In genomic region chr19:5637069-5638047, GRCm38 (mm10) we compare ENCODE assay signal across 8 mouse cellular contexts. TPM values are rescaled to one million over a fixed set of nuclear protein-coding genes. Genes with fewer than 3 reads are reported as not detected.
DNase-seq lines count a peak whose midpoint lies in the region; ATAC-seq lines count a peak whose summit lies in the region.

TSS of gene Rela (plus strand) at chr19:5637483.

- WGBS in intestine, embryonic 14.5 days: under 1% methylated on average over 98 of the region's 109 CpGs

- peaks cover 36% of the 10 kb centered on the region for H3K36me3 ChIP-seq in intestine, embryonic 14.5 days (ENCODE audit: control insufficient read depth, insufficient read depth, low read length)

- H3K4me3 ChIP-seq in intestine, embryonic 14.5 days (ENCODE audit: low read depth, low read length): peak within 1 kb of the TSS; percentile 74

- H3K9ac ChIP-seq in intestine, embryonic 14.5 days (ENCODE audit: low read length): peak within 1 kb of the TSS; percentile 88

- no peaks in the 10 kb centered on the region for H3K9me3 ChIP-seq in intestine, embryonic 14.5 days (ENCODE audit: control insufficient read depth, low read length)

- H3K4me1 ChIP-seq in intestine, embryonic 14.5 days (replicated peaks; ENCODE audit: control insufficient read depth, insufficient read depth, low read length): peaks cover 22% of the 10 kb centered on the region

- peak; percentile 96 to 99 for DNase-seq in adrenal gland, adult (ENCODE audit: inconsistent age in 2 of 2, low spot score in 1 of 2)
- DNase-seq in embryo, embryonic 10.5 days (ENCODE audit: low spot score): peak; percentile 87
- peak; percentile 91 for DNase-seq in gastrocnemius, postnatal 25 days
- peak; percentile 89 for DNase-seq in intestine, embryonic 14.5 days (ENCODE audit: low spot score)
- DNase-seq in left cerebral cortex, postnatal 14 days (ENCODE audit: low spot score in 2 of 2): peak; percentile 82 to 88
- peak; percentile 82 for DNase-seq in mesoderm, embryonic 11.5 days (ENCODE audit: low read depth, low spot score)
- peak; percentile 77 to 80 for DNase-seq in right cerebral cortex, postnatal 36 days (ENCODE audit: low spot score in 2 of 2)
- DNase-seq in yolk sac, embryonic 10.5 days (ENCODE audit: low spot score): peak; percentile 84

- ATAC-seq in intestine, embryonic 14.5 days (replicated peaks; ENCODE audit: low FRiP score, low TSS enrichment, low read depth): peak; percentile 78

- H3K27ac ChIP-seq in intestine, embryonic 14.5 days (ENCODE audit: low read depth): peak within 1 kb of the TSS; percentile 88

- peak within 1 kb of the TSS; percentile 85 for H3K4me2 ChIP-seq in intestine, embryonic 14.5 days (ENCODE audit: low read length)

- intact Hi-C loops in left cerebral cortex, postnatal 14 days (cut with DNase I): no loop called here

- H3K27me3 ChIP-seq in intestine, embryonic 14.5 days (replicated peaks; ENCODE audit: control insufficient read depth, insufficient read depth, low read length): no peaks in the 10 kb centered on the region

RNA-seq across cellular contexts. Expression of gene Rela, which starts in this region (rescaled TPM):
- 10 to 100 TPM; 12.5 to 13.7 TPM for total RNA-seq in gastrocnemius, postnatal 25 days (2021)
- 46.7 and 51.2 TPM in 2 replicates for polyA plus RNA-seq in intestine, embryonic 14.5 days (2014; fragmentation: Nextera tagmentation; extraction: Ambion mirVana)
- total RNA-seq in left cerebral cortex, postnatal 14 days (2021): 10 to 100 TPM; 22.0 to 23.9 TPM

Comparison
In these comparisons a context has a peak if more than half of its experiments do, and no peak if none do; other contexts are left out.
1. Peak in every context shown above with its lines: DNase-seq, ATAC-seq, H3K4me3 ChIP-seq and H3K27ac ChIP-seq.